Mouse (Mus musculus) lung, postnatal 14 days (tissue): ENCODE data around the gene Rbpjl.
A peak's percentile ranks its signal among the peaks of the same experiment; 100 is the strongest.

Experiments used
- DNase-seq: peaks from one replicate; pipeline ENCODE4 v3.0.0; 2021

Gene Rbpjl

GRCm38 (mm10) chr2:164396076-164396475 lies 6.9 kb upstream of the Rbpjl start:
- no peak for DNase-seq

GRCm38 (mm10) chr2:164396911-164397310 lies 6.0 kb upstream of the Rbpjl start:
- no peak for DNase-seq

DNA sequence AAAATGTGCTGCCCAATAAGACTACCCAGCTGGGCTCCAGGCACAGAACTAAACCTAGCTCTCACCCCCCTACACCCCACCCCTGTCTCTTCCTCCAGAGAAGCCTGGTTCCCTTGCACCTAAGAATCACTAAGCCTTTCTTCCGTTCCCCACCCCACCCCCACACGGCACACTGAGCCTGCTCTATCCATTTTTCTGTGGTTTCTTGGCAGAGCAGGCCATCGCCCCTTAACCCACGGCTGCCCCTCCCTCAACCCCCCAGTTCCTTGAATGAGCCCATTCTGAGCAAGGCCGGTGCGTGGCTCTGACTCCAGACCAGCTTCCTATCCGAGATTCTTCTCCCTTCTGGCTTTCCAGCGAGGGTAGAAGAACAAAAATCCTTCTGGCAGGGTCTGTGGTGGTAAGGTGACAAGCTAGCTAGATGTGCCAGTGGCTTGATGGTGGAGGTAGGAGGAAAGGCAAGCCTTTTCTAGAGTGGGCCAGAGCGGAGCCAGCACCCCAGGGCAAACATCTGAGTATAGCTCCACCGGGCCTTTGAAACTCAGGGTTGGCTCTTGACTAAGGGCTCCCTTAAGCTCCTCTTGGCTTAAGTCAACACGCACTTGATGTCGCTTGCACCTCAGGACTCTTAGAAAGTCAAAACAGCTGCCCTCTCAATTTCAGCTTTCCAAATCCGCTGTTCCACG lies 598 bp downstream of the Rbpjl start:
- DNase-seq = peak; percentile 53

DNA sequence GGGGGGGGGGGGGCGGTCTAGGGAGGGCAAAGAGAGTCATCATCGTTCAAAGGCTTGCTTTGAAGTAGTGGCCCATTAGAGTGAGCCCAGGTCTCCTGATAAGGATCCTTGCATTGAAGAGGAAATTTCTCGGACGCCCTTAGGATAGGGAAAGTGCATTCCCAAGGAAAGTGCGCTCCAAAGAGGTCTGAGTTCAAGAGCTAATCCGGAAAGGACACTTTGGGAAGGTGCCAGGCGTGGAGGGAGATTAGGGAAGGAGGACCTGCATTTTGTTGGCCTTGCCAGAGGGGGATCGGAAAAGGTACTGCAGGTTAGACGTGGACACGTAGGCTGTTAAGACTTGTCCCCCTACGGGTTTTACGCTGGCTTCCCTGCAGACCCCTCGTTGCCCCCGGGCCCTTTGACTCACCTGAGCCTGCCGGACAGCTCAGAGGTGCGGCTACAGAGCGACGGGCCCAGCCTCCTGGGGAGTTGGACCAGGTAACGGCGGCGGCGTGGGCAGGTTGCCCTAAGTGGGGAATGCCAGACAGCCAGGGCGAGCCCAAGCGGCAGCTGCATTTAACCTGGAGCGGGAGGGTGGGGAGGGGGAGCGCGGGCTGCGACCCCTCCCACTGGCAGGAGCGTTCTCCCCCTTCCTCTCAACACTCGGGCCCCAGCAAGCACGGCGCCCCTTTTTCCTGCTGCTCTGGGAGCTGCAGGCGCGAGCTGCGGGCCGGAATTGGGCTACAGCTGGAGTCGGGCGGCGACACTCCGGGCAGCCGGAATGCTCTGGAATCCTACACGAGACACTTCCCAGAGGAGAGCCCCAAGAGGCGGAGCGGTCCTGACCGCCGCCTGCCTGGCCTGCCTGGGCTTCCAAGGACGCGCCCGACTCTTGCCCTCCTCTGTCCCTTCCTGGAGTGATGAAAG lies 1.4 kb downstream of the Rbpjl start:
- peak; percentile 81 for DNase-seq

GRCm38 (mm10) chr2:164405060-164405459 lies 2.1 kb downstream of the Rbpjl start, which contains the start of gene Matn4:
Gene Matn4, minus strand, starts transcription at chr2:164405160.
- DNase-seq = no peak

- DNase-seq = no peak
These were observed 2.6 kb downstream of the Rbpjl start for GRCm38 (mm10) chr2:164405519-164405918.

DNA sequence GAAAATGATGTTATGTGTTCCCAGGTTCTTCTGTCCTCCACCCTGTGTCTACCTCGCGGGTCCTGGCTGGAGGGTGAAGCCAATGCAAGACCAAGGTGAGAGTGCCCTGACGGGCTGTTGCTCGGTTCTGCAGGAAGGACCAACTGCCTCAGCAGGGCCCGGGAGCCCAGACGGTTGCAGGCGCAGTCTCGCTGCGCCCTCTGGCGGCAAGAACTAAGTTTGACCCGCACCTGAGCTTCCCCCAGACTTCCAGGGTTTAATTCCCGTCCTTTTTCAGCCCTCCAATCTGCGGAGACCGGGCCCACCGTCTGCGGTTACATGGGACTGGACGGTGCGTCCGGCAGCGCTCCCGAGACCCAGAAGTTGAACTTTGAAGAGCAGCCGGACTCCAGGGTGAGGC lies 4.8 kb downstream of the Rbpjl start:
- DNase-seq = peak; percentile 81

GRCm38 (mm10) chr2:164414167-164414566 lies 11.2 kb downstream of the Rbpjl start:
- DNase-seq = no peak

GRCm38 (mm10) chr2:164414581-164414980 lies 11.6 kb downstream of the Rbpjl start:
- DNase-seq = no peak

GRCm38 (mm10) chr2:164417198-164417597 lies 14.3 kb downstream of the Rbpjl start:
- DNase-seq = peak; percentile 57

DNA sequence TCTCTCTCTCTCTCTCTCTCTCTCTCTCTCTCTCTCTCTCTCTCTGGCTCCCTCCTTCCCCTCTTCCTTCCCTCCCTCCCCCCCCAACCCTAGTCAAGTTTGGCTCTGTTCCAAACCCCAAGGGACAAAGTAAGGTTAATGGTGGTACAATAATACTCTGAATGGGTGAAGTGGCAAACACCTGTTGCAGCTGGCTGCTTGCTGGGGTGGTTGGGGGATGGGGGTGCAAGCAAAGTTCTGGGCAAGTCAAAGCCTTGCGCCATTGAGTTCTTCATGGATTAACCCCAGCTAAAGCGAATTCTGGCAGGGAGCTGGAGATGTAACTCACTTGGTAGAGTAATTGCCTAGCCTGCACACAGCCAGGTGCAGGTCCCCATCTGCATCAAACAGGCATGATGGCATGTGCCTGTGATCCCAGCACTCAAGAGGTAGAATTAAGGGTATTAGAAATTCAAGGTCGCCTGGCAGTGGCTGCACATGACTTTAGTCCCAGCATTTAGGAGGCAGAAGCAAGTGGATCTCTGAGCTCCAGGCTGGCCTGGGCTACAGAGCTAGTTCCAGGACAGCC lies 15.5 kb downstream of the Rbpjl start:
- no peak for DNase-seq

GRCm38 (mm10) chr2:164419489-164419888 lies 16.5 kb downstream of the Rbpjl start:
- DNase-seq = no peak

- no peak for DNase-seq
These were observed 18.4 kb downstream of the Rbpjl start for GRCm38 (mm10) chr2:164421306-164421705.

- no peak for DNase-seq
These were observed 19.0 kb downstream of the Rbpjl start for GRCm38 (mm10) chr2:164421979-164422378.

DNA sequence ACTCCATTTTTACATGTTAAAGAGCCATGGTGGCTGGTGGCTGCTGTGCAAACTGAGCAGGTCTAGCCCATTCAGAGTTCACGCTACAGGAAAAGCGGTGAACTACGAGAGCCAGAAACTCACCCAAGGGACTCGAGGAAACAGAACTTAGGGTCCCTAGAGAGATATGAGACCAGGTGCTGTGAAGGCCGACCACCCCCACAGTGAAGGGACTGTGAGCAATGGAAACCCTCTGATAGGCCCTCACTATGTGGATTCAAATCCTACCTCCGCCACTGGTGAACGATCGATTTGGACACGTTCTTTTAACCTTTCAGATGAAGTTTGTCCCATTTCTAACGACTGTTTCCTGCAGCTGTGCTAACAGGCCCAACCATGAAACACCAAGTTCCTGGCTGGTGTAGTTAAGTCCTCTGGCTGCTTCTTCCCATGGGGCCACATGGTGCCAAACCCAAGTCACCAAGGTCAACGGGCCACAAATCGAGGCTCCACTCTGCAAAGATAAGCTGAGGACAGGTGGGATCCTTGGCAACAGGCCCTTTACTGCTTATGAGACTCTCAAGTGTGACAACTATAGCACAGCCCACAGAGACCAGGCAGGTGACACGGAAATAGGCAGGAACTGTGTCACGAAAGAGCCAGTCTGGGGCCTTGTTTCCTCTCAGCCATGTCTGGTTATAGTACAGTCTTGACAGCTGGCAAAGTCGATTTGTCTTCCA lies 19.9 kb downstream of the Rbpjl start:
- no peak for DNase-seq

- DNase-seq = no peak
These were observed 20.5 kb downstream of the Rbpjl start for GRCm38 (mm10) chr2:164423464-164423863.

DNA sequence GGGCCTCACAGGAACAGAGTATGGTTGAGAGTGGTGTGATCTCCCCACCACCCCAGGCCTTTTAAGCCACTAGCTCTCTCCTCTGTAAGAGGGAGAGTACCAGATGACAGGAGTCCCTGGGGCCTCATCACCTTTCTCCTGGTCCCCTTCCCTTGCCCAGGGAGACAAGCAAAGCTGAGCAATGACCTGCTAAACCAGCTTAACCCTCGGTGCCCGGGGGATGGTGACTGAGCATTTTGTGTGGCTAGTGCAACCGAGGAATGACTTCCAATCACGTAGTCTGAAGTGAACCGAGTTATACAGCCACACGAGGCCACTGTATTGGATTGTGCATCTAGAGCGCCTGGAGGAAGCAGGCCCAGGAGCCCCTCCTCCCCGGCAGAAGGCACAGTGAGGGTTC lies 21.5 kb downstream of the Rbpjl start:
- no peak for DNase-seq

DNA sequence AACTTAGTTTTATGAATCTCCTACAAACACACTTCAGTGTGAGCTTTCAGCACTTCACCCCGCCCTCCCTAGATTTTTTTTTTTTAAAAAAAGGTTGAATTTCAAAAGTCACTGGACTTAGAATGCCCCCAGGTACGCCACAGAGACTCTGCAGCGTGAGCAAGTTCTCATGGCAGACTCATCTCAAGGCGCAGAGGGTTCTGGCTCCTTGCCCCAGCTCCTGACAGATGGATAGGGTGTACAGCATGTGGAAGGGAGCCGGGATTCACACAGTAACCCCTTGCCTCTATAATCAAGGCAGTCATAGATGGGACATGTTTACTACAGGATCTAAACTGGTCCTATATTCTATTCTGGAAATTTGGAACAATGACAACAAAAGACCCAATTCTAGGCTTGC lies 22.5 kb downstream of the Rbpjl start:
- no peak for DNase-seq

DNA sequence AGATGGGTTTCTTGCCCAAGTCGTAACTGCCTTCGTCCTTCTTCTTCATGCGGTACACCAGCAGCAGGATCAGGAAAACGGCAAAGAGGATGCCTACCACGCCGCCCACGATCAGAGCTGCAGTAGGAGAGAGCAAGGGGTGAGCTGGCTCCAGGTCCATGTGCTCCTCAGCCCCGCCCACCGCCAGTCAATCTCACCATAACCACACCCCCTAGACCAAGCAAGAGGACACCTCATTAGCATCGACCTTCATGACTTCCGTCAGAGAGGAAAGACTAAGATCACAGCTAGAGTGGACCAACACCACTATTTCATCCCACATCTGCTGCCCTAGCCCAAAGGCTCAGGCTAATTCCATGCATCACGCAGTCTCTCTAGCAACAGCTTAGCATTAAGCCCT lies 23.2 kb downstream of the Rbpjl start:
- no peak for DNase-seq

DNA sequence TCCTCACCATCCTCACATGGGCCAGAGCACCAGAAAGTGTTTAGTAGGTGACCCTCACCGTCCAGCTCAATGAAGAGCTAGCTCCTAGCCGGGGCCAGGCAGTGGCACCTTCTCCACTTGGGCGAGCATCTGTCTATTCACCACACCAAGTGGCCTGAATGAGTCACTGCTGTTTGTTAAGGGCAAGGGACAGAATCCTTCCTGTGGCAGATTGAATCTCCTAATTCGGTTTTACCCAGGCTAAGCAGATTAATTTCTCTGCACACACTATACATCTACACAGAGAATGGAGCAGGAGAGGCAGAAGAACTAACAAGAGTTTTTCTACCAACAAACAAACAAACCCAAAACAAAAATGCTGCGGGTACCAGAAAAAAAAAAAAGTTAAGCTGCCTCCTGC lies 24.0 kb downstream of the Rbpjl start:
- DNase-seq = no peak

- DNase-seq = no peak
These were observed 25.5 kb downstream of the Rbpjl start for GRCm38 (mm10) chr2:164428451-164428850.

- no peak for DNase-seq
These were observed 27.1 kb downstream of the Rbpjl start for GRCm38 (mm10) chr2:164429881-164430615.
